Mouse (Mus musculus) testis, adult 2 months (tissue): ENCODE data around the gene Tgfa.

Source experiments
- CTCF ChIP-seq: fragments of 200-500 bp; IDR thresholded peaks from 2 replicates; pipeline ENCODE4 v1.5.1; 2012; ENCODE audit warnings: low read depth, mild to moderate bottlenecking, inconsistent platforms, low read length, moderate library complexity; ENCODE audit not compliant: control insufficient read depth, insufficient read depth, insufficient replicate concordance
- POLR2A ChIP-seq: fragments of 200-500 bp; IDR thresholded peaks from 2 replicates; pipeline ENCODE4 v1.6.1; 2012; ENCODE audit warnings: low read depth, mild to moderate bottlenecking, inconsistent platforms, low read length, moderate library complexity; ENCODE audit not compliant: control insufficient read depth

DNA sequence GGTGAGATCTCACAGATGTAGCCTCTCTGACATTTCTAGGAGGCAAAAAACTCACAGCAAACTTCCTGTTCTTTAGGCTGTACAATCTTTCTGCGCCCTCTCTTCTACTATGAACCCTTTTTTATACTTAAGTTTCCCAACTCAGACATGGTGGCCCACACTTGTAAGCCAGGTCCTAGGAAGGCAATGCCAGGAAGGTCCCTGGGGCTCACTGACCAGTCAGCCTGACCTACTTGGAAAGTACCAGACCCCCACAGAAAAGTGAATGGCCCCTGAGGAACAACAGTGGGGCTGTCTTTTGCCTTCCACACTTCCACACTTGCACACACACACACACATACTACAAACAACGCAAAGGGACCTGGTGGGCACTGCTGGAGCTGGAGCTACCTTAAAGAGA, 55.2 kb downstream of the Tgfa start:
- TF ChIP-seq POLR2A (no peak), CTCF (no peak)
